Mouse (Mus musculus) forebrain, embryonic 11.5 days (tissue): ENCODE measurements around the gene Kcnd3. TPM values are rescaled to one million over a fixed set of nuclear protein-coding genes. Genes with fewer than 3 reads are reported as not detected.

Source experiments
- ATAC-seq: fragments of 200-750 bp; cut with Nextera tagmentation; replicated peaks from 2 replicates; pipeline ENCODE4 v1.8.0; 2017; ENCODE audit warnings: moderate TSS enrichment; ENCODE audit not compliant: low FRiP score
- DNase-seq: peaks from one replicate; pipeline ENCODE4 v3.0.0-alpha.2; 2017; ENCODE audit warnings: low spot score
- H3K27ac ChIP-seq: fragments of 300-500 bp; sonication (generic); 2 replicates; pipeline ENCODE4 v1.5.1; 2014; ENCODE audit warnings: low read depth, low read length
- H3K27me3 ChIP-seq: fragments of 300-500 bp; sonication (generic); 2 replicates; pipeline ENCODE4 v1.6.1; 2014; ENCODE audit warnings: mild to moderate bottlenecking, low read length, mixed read lengths; ENCODE audit not compliant: control insufficient read depth, insufficient read depth
- H3K36me3 ChIP-seq: fragments of 300-500 bp; sonication (generic); 2 replicates; pipeline ENCODE4 v1.6.1; 2014; ENCODE audit warnings: mild to moderate bottlenecking, low read length, moderate library complexity, mixed read lengths; ENCODE audit not compliant: control insufficient read depth, insufficient read depth
- H3K4me1 ChIP-seq: fragments of 300-500 bp; sonication (generic); replicated peaks from 2 replicates; pipeline ENCODE4 v1.6.1; 2014; ENCODE audit warnings: low read length, mixed read lengths; ENCODE audit not compliant: control insufficient read depth, insufficient read depth
- H3K4me2 ChIP-seq: fragments of 300-500 bp; sonication (generic); 2 replicates; pipeline ENCODE4 v1.6.1; 2014; ENCODE audit warnings: low read depth, mild to moderate bottlenecking, low read length, moderate library complexity, mixed read lengths; ENCODE audit not compliant: severe bottlenecking
- H3K4me3 ChIP-seq: fragments of 300-500 bp; sonication (generic); 2 replicates; pipeline ENCODE4 v1.5.1; 2014; ENCODE audit warnings: low read depth, low read length
- H3K9ac ChIP-seq: fragments of 300-500 bp; sonication (generic); 2 replicates; pipeline ENCODE4 v1.6.1; 2014; ENCODE audit warnings: low read length
- H3K9me3 ChIP-seq: fragments of 300-500 bp; sonication (generic); 2 replicates; pipeline ENCODE4 v1.6.1; 2016; ENCODE audit warnings: low read length, mixed read lengths; ENCODE audit not compliant: control insufficient read depth
- WGBS: fragments of 180-500 bp; shearing (Covaris S2); extraction: QIAGEN DNeasy Blood & Tissue Kit; methylation state at CpG from one replicate; pipeline ENCODE4 v1.1.7; 2014; 5-methylcytosine and 5-hydroxymethylcytosine counted together
- polyA plus RNA-seq: library from polyadenylated mRNA; unstranded; fragments of >200 nt; fragmentation: Nextera tagmentation; extraction: Ambion mirVana; gene quantifications from 2 replicates; pipeline ENCODE4 v1.2.1, GENCODE M21; 2014

Kcnd3 gene
- polyA plus RNA-seq, 1 experiment from 2014 or later, result 1.3 TPM

GRCm38 (mm10) chr3:105712827-105713226 is 260.7 kb downstream of the Kcnd3 start:
- no peak for ATAC-seq
- 0 out of 2 replicates have a peak, but pooled peaks cover under 1% of the 10 kb centered on the region for H3K4me1 ChIP-seq
- no peaks in the 10 kb centered on the region for H3K36me3 ChIP-seq

GRCm38 (mm10) chr3:105714091-105714819 is 262.1 kb downstream of the Kcnd3 start:
- H3K4me2 ChIP-seq, result no peak overlapping the region
- no peaks in the 10 kb centered on the region; the same call in 1 of the 2 replicates for H3K27me3 ChIP-seq
- no peak overlapping the region for H3K27ac ChIP-seq
- H3K4me1 ChIP-seq, result 0 out of 2 replicates have a peak, but pooled peaks cover 6% of the 10 kb centered on the region
- 24% methylated on average over 8 of the region's 8 CpGs for WGBS
- H3K9ac ChIP-seq, result no peak overlapping the region
- no peak for DNase-seq
- H3K4me3 ChIP-seq, result no peak overlapping the region
- H3K36me3 ChIP-seq, result no peaks in the 10 kb centered on the region
- ATAC-seq, result peak; percentile 15; the same call in 1 of the 2 replicates
- no peaks in the 10 kb centered on the region for H3K9me3 ChIP-seq

More at GRCm38 (mm10) chr3:105712827-105713226, 260.7 kb downstream of the Kcnd3 start:
- H3K9me3 ChIP-seq, result no peaks in the 10 kb centered on the region
- H3K4me3 ChIP-seq, result no peak overlapping the region
- H3K27me3 ChIP-seq, result no peaks in the 10 kb centered on the region; the same call in 1 of the 2 replicates
- no peak overlapping the region for H3K27ac ChIP-seq
- H3K9ac ChIP-seq, result no peak overlapping the region
- DNase-seq, result no peak
- H3K4me2 ChIP-seq, result no peak overlapping the region

- H3K9ac ChIP-seq, result no peak overlapping the region
- no peak overlapping the region for H3K27ac ChIP-seq
- H3K4me2 ChIP-seq, result no peak overlapping the region
- H3K27me3 ChIP-seq, result no peaks in the 10 kb centered on the region; the same call in 1 of the 2 replicates
- H3K4me3 ChIP-seq, result no peak overlapping the region
- 0 out of 2 replicates have a peak, but pooled peaks cover 6% of the 10 kb centered on the region for H3K4me1 ChIP-seq
- no peaks in the 10 kb centered on the region for H3K36me3 ChIP-seq
- DNase-seq (no peak), ATAC-seq (no peak)
- H3K9me3 ChIP-seq, result no peaks in the 10 kb centered on the region
Measured at GRCm38 (mm10) chr3:105714820-105715167, 262.7 kb downstream of the Kcnd3 start.

- H3K9ac ChIP-seq, result no peak overlapping the region
- no peaks in the 10 kb centered on the region for H3K27me3 ChIP-seq
- DNase-seq (no peak), ATAC-seq (no peak)
- H3K27ac ChIP-seq, result no peak overlapping the region
- WGBS, result 64% methylated on average over 18 of the region's 18 CpGs
- no peak overlapping the region for H3K4me2 ChIP-seq
- H3K9me3 ChIP-seq, result no peaks in the 10 kb centered on the region
- H3K36me3 ChIP-seq, result no peaks in the 10 kb centered on the region
- 0 out of 2 replicates have a peak, but pooled peaks cover 6% of the 10 kb centered on the region for H3K4me1 ChIP-seq
- H3K4me3 ChIP-seq, result no peak overlapping the region
Measured at GRCm38 (mm10) chr3:105716353-105717000, 264.3 kb downstream of the Kcnd3 start.

- H3K27me3 ChIP-seq, result no peaks in the 10 kb centered on the region
- peak overlapping the region; percentile 26; the same call in 1 of the 2 replicates for H3K27ac ChIP-seq
- H3K36me3 ChIP-seq, result no peaks in the 10 kb centered on the region
- H3K9ac ChIP-seq, result no peak overlapping the region
- ATAC-seq, result 0 out of 2 replicates have a peak, but pooled peaks have one; percentile 34
- no peaks in the 10 kb centered on the region for H3K9me3 ChIP-seq
- 0 out of 2 replicates have a peak, but pooled peaks cover 6% of the 10 kb centered on the region for H3K4me1 ChIP-seq
- no peak overlapping the region for H3K4me2 ChIP-seq
- H3K4me3 ChIP-seq, result no peak overlapping the region
- DNase-seq, result no peak
- 66% methylated on average over 11 of the region's 11 CpGs for WGBS
Measured at GRCm38 (mm10) chr3:105717856-105718555, 265.9 kb downstream of the Kcnd3 start.

GRCm38 (mm10) chr3:105718746-105719145 is 266.6 kb downstream of the Kcnd3 start:
- no peaks in the 10 kb centered on the region for H3K9me3 ChIP-seq
- ATAC-seq (no peak), DNase-seq (no peak)
- no peak overlapping the region for H3K4me3 ChIP-seq
- no peaks in the 10 kb centered on the region for H3K27me3 ChIP-seq
- no peak overlapping the region for H3K27ac ChIP-seq
- 60% methylated on average over 4 of the region's 4 CpGs for WGBS
- no peak overlapping the region for H3K9ac ChIP-seq
- 0 out of 2 replicates have a peak, but pooled peaks cover 6% of the 10 kb centered on the region for H3K4me1 ChIP-seq
- H3K36me3 ChIP-seq, result no peaks in the 10 kb centered on the region
- H3K4me2 ChIP-seq, result no peak overlapping the region

GRCm38 (mm10) chr3:105719979-105720378 is 267.8 kb downstream of the Kcnd3 start:
- Histone ChIP-seq H3K9me3 (no peaks in the 10 kb centered on the region), H3K36me3 (no peaks in the 10 kb centered on the region), H3K4me3 (no peak overlapping the region), H3K27me3 (no peaks in the 10 kb centered on the region), H3K4me2 (no peak overlapping the region), H3K9ac (no peak overlapping the region), H3K4me1 (0 out of 2 replicates have a peak, but pooled peaks cover 6% of the 10 kb centered on the region), H3K27ac (no peak overlapping the region)
- 83% methylated on average over 4 of the region's 4 CpGs for WGBS
- DNase-seq (no peak), ATAC-seq (no peak)

- no peak for DNase-seq
- Histone ChIP-seq H3K4me3 (no peak overlapping the region), H3K27me3 (no peaks in the 10 kb centered on the region), H3K9me3 (no peaks in the 10 kb centered on the region), H3K4me2 (no peak overlapping the region), H3K27ac (no peak overlapping the region), H3K36me3 (no peaks in the 10 kb centered on the region), H3K4me1 (0 out of 2 replicates have a peak, but pooled peaks cover 6% of the 10 kb centered on the region), H3K9ac (no peak overlapping the region)
- 83% methylated on average over 4 of the region's 4 CpGs for WGBS
- ATAC-seq, result no peak
Measured at GRCm38 (mm10) chr3:105720514-105720913, 268.4 kb downstream of the Kcnd3 start.
